Comparison of ENCODE assay signal across 8 mouse cellular contexts in genomic region chr1:171222238-171223155, GRCm38 (mm10). TPM values are rescaled to one million over a fixed set of nuclear protein-coding genes. Genes with fewer than 3 reads are reported as not detected.
DNase-seq lines count a peak whose midpoint lies in the region; ATAC-seq and TF ChIP-seq lines count a peak whose summit lies in the region.

Gene Tomm40l, minus strand, starts transcription at chr1:171222514.

- H3K27ac ChIP-seq in hindbrain, embryonic 13.5 days: peak within 1 kb of the TSS; percentile 77

- in situ Hi-C loops in Patski (cut with MboI; ENCODE audit: low pct_unique_long_range_greater_than_20kb): loop anchor here (5.0 kb wide), 2 partner anchors 60 to 110 kb away; partner anchors contain the start of gene Cfap126

- POLR2A ChIA-PET in Patski (lab: Charles Lee): interaction anchor here (0.6 to 2.0 kb wide), 5 partner anchors 9 to 59 kb away, joined by 3 to 5 read pairs (median 4); partner anchors contain the start of gene Fcer1g

- peaks cover 18% of the 10 kb centered on the region for H3K4me1 ChIP-seq in hindbrain, embryonic 13.5 days (replicated peaks)

- no peaks in the 10 kb centered on the region for H3K27me3 ChIP-seq in Patski
- no peaks in the 10 kb centered on the region for H3K27me3 ChIP-seq in hindbrain, embryonic 13.5 days

- DNase-seq in Patski (ENCODE audit: low read depth, low spot score): peak; percentile 97
- DNase-seq in cerebellum, postnatal 14 days: peak; percentile 89 to 92
- peak; percentile 89 to 98 for DNase-seq in frontal cortex, postnatal 14 days (ENCODE audit: low spot score in 2 of 2)
- DNase-seq in layer of hippocampus, postnatal 25 days (ENCODE audit: extremely low spot score in 1 of 2, low spot score in 1 of 2): peak; percentile 64 to 65
- DNase-seq in lung, postnatal 25 days (ENCODE audit: low spot score): peak; percentile 99
- DNase-seq in retina, embryonic 14.5 days (ENCODE audit: low spot score): peak; percentile 96
- peak; percentile 82 for DNase-seq in thymus, postnatal 4 days

- H3K9ac ChIP-seq in hindbrain, embryonic 13.5 days: peak within 1 kb of the TSS; percentile 77

- ATAC-seq in Patski: peak; percentile 99
- ATAC-seq in hindbrain, embryonic 13.5 days (ENCODE audit: low FRiP score): peak; percentile 96

- peak within 1 kb of the TSS; percentile 60 for H3K4me3 ChIP-seq in hindbrain, embryonic 13.5 days

- CTCF ChIA-PET in Patski (lab: Charles Lee): interaction anchor here (0.7 to 3.1 kb wide), 11 partner anchors 12 to 111 kb away, joined by 3 to 28 read pairs (median 4); partner anchors contain the start of gene Fcer1g

- WGBS in hindbrain, embryonic 13.5 days: 1% methylated on average over 28 of the region's 28 CpGs

- H3K4me2 ChIP-seq in hindbrain, embryonic 13.5 days: peak within 1 kb of the TSS; percentile 86

- no peaks in the 10 kb centered on the region for H3K9me3 ChIP-seq in hindbrain, embryonic 13.5 days

- TF ChIP-seq CTCF in Patski (IDR thresholded peaks at IDR 0.05): no peak

- peaks cover 20% of the 10 kb centered on the region for H3K36me3 ChIP-seq in hindbrain, embryonic 13.5 days

RNA-seq across cellular contexts. Expression of gene Tomm40l, which starts in this region (rescaled TPM):
- polyA plus RNA-seq in Patski (2021): 65.5 TPM
- 35.4 and 42.4 TPM in 2 replicates for polyA plus RNA-seq in hindbrain, embryonic 13.5 days (2015; fragmentation: Nextera tagmentation; extraction: Ambion mirVana)
- 10 to 100 TPM; 81.4 to 85.9 TPM for total RNA-seq in layer of hippocampus, postnatal 25 days (2021)

Comparison
In these comparisons a context has a peak if more than half of its experiments do, and no peak if none do; other contexts are left out.
1. Peak in every context shown above with its lines: DNase-seq, ATAC-seq, H3K4me3 ChIP-seq and H3K27ac ChIP-seq.